Mouse (Mus musculus): ENCODE data around the gene Glt28d2. TPM values are rescaled to one million over a fixed set of nuclear protein-coding genes. Genes with fewer than 3 reads are reported as not detected.
A peak's percentile ranks its signal among the peaks of the same experiment; 100 is the strongest.

Glt28d2 gene
- total RNA-seq, 2 experiments from 2014 or later: 4.9 to 9.2 TPM

DNA sequence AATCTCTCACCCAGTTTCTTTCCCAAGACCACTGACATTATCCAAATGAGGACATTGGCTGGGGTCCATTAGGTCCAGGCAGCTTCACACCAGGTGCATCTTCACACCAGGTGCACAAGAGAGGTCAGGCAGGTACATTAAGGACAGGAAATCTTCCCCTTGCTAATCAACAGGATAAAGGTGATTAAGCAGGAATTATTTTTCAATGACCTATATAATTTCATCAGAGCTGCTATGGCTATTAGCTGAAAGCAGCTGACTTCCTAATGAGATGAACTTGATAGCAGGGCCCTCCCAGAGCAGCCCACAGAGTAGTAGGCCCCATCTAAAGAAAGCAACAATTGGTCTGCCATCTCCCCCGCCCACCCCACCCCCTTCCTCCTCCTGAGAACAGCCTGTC is 1.4 kb downstream of the Glt28d2 start:
- no peak for DNase-seq
- intact Hi-C loops (cut with DNase I; ENCODE audit: low total_unique reads): no loop called here

DNA sequence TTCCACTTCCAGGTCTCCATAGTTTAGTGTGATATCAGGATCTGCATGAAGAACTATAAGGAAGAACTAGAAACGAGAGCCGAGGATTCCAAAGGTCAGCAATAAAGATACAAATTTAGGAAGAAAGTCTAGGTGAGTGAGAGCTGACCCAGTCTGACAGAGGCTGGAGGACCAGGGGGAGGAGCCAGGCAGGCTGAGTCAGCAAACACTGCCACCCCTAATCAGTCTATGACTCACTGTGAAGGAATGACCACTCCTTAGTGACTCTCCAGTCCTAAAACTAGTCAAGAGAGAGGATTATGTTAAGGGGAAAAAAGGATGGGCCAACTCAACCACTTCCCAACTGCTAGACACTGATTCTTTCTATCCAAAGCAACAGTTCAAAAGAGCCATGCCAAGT is 6.6 kb downstream of the Glt28d2 start:
- no peak for DNase-seq
- intact Hi-C loops (cut with DNase I; ENCODE audit: low total_unique reads): no loop called here

DNA sequence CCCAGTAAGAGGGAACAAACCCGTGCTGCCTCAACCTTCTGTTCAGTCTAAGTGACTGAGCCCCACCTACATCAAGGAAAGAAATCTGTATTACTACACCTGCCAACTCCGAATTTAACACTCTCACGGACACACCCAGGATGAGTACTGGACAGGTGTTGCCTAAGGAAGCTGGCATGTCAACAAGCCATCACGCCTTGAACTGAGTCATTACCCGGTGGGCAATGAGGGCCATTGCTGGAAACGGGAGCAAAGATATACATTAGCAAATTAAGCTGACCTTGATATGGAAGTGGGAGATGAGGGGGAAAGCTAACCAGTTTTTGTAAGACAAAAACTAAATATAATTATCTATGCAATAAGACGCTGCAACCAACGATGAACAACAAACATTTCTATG is 7.2 kb downstream of the Glt28d2 start:
- DNase-seq: no peak
- intact Hi-C loops (cut with DNase I; ENCODE audit: low total_unique reads): no loop called here

DNA sequence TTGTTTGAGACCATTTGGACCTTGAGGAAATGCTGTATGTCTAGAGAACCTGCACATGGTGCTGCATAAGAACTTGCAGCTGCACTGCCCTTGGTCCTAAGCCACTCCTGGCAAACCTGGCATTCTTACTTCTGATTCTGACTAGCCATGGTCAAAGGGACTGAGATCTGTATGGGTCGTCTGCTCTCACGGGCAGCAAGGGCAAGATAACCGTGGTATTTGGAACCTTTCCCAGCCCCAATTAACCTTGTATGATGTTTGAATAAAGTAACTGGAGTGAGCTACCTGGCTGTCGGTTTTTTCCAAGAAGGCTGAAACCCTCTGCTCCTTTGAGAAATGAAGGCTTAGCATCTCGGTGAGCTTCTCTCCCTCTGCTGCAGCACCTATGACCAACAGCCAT is 8.4 kb downstream of the Glt28d2 start:
- no peak for DNase-seq
- intact Hi-C loops (cut with DNase I; ENCODE audit: low total_unique reads): no loop called here

DNA sequence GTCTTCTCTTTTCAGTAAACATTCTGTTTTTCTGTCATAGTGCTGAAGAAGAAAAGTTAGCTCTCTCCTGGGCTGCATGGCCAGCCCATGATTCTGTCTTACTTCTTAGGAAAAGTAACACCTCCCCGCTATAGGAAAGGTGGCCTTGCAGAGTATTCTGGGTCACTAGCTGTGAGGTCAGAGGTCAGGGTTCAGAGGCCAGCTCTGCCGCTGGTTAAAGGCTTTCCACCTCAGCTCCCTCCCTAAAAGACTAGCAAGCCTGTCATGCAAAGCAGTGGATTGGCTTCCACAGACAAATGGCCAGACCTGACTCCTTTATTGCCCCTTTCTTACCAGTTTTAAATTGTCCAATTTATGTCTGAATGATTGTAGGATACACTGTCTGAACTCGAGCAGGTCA is 23.3 kb downstream of the Glt28d2 start:
- intact Hi-C loops (cut with DNase I; ENCODE audit: low total_unique reads): no loop called here

DNA sequence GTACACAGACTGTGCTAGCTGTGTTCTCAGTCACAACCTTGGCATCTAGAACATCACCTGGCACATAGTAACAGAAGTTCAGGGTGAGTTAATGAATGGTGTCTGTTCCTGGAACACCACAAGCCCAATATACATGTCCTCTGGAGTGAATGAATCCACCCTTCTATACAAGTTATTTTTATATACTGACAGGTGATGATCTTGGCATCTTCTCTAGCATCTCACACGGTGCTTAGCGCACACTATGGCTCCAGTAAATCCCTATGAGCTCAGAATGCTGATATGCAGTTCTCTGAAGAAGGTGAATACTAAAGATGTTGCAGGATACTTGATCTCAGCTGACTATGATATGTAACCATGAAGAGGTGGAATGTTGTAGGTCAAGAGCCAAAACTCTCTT is 24.4 kb downstream of the Glt28d2 start:
- DNase-seq: no peak
- intact Hi-C loops (cut with DNase I; ENCODE audit: low total_unique reads): no loop called here

More for the DNA sequence above, 23.3 kb downstream of the Glt28d2 start:
- DNase-seq: no peak

DNA sequence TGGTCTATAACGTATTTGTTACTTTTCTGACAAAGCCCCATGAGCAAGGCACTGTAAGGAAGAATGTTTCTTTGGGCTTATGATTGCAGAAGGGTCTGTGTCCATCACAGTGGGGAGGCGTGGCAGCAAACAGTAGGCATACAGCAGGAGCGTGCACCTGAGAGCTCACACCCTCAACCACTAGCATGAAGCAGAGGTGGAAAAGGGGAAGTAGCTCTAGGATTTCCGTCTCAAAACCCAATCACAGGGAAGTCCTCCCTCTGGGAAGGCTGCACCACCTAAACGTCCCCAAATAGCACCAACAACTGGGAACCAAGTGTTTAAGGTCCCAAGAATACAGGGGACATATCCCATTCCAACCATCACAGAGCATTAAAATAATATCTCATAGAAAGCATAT is 26.3 kb downstream of the Glt28d2 start:
- DNase-seq: no peak
- intact Hi-C loops (cut with DNase I; ENCODE audit: low total_unique reads): no loop called here

DNA sequence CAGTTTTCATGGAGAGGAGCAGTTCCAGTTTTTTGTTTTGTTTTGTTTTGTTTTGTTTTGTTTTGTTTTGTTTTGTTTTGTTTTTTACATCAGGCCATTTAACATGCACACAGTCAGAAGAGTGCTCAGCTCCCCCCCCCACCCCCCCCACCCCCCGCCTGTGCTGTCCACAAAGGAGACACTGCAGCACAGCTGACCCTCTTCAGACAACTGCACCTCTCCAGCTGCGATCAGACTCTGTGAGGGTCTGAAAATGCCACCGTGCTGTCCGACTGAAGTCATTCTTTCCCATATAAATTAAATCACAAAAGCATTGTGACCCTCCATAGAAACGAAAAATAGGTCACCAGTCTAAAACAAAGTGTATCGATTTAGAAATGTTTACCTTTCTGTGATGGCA is 28.0 kb downstream of the Glt28d2 start:
- DNase-seq: no peak
- intact Hi-C loops (cut with DNase I; ENCODE audit: low total_unique reads): no loop called here

DNA sequence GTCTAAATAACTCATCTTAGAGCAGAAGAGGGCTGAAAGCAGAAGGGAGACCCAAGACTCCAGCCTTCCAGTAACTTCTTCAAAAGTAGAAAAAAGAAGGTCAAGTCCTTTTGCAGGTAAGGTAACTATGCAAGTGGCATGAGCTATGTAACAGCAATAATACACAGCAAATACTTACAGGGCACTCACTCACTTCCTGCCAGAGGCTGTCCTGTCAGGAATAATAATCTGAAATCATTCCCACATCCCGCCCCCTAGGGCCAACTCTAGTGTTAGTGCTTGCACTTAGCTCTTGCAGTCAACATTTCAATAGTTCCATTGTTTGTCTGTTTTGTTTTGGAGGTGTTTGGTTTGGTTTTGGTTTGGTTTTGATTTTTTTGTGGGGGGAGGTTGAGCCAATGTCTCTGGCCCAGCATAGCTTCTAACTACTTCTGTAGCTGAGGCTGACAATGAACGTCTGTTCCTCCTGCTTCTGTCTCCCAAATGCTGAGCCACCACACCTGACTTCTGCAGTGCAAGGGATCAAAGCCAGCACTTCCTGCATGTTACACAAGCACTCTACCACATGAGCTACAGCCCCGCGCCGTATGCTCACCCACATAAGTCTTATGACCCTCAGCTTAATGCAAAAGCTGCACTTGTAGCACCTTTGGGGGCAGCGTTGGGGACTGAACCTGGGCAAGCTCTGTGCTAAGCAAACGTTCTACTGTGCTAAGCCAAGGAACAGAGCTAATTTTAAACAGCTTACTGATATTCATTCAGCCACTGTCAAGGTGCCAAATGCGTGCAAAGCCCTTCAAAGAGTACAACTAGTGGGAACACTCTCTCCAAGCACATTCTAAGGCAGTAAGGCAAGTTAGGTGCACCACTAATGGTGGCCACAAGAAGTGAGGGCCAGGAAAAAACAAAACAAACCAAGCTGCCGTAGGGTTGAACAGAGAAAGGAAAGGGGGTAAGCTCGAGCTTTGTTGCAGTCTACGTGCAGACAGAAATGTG is 28.9 kb downstream of the Glt28d2 start:
- peak; percentile 40 for DNase-seq
- intact Hi-C loops (cut with DNase I; ENCODE audit: low total_unique reads): no loop called here

DNA sequence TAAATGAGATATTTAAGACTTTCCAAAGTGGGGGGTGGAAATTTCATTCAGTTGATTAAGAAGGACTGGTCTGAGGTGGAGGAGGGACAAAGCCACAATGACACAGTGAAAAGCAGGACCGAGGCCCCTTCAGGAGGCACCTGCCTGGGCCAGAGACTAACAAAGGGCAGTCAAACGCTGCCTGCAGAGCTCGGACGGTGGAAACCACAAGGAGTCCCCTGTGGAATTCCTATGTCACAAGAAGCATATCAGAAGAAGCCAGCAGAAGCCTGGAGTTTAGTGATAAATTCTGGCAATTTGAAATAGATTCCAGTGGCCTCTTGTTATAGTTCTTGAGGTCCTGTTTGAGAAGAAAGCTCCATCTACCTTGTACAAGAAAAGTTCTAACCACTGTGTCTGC is 30.2 kb downstream of the Glt28d2 start:
- DNase-seq: no peak

DNA sequence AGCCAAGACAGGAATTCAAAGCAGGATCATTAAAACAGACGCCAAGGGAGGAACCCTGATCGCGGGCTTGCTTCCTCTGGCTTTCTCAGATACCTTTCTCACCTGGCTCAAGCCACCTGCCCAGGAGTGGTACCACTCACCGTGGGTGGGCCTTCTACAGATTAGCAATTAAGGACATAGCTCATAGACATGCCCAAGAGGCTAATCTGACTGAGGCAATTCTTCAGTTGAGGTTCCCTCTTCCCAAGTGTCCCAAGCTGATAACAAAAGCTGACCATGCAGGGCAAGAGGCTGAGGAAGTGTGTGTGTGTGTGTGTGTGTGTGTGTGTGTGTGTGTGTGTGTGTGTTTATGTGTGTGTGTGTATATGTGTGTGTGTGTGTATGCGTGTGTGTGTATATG is 31.4 kb downstream of the Glt28d2 start:
- no peak for DNase-seq
- intact Hi-C loops (cut with DNase I; ENCODE audit: low total_unique reads): no loop called here

More for the DNA sequence above, 30.2 kb downstream of the Glt28d2 start:
- intact Hi-C loops (cut with DNase I; ENCODE audit: low total_unique reads): no loop called here

DNA sequence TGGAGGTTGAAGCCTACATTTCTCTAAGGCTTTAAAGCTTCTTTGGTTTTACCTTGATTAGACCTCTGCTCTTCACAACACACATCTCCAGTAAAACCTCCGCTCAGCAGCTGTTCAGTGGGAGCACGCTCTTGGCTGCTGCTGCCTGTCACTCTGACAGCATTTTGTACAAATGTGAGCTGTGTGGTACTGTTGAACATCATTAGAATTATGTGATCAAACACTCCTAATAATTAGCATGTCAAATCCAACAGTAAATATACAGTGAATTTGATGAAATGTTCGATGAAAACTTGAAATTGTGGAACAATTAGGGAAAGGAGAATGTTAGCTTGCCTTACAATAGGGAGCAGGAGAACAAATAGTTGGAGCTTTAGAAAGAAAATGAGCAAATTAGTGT is 32.3 kb downstream of the Glt28d2 start:
- intact Hi-C loops (cut with DNase I; ENCODE audit: low total_unique reads): no loop called here
- no peak for DNase-seq

DNA sequence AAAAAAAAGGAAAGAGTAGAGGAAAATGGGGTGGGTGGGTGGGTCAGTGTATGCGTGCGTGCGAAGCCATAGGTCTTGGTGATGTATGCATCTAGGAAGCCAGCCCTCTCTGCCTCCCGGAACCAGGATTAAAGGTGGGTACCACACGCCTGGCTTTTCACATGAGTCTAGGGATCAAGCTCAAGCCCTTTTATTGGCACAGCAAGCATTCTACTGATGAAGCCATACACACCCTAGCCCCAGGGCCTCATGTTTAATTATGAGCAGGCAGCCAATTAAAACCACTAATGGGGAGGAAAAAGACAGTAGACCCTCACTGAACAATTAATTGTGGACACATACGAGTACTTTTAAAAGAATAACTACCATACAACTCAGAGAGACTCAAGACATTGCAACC is 33.2 kb downstream of the Glt28d2 start:
- intact Hi-C loops (cut with DNase I; ENCODE audit: low total_unique reads): no loop called here

DNA sequence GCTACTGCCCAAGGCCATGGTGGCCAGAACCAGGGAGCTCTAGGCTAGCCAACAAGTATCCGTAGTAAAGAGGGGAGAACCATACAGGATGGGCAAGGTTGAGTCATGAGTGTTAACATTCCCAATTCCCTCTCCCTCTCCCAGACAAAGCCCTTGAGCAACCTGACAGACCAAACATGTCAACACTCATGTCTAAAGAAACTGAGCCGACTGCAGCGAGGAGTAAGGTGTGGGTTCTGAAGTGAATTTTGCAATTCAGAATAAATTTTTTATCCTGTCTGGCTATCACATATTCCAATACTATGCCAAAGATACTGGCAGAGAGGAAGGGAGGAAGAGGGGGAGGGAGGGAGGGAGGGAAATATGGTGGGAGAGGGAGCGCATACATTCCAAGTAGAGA is 33.6 kb downstream of the Glt28d2 start:
- intact Hi-C loops (cut with DNase I; ENCODE audit: low total_unique reads): no loop called here
- no peak for DNase-seq

More for the DNA sequence above, 33.2 kb downstream of the Glt28d2 start:
- DNase-seq: no peak

DNA sequence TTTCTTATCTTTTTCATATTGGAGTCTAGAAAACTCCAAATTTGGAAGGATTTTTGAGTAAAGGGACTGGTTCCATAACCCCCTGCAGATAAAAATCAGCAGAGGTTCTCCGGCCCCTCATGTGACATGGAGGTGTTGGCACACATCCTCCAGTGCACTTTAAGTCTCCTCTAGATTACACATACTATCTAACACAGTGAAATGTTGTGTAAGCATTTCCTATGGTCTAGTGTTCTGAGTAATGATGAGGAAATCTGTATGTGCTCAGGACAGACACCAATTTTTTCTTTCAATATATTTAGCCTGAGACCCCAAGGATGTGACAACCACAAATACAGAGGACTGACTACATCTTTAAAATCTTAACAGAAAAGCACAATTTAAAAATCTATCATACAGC is 37.2 kb downstream of the Glt28d2 start:
- no peak for DNase-seq
- intact Hi-C loops (cut with DNase I; ENCODE audit: low total_unique reads): no loop called here

DNA sequence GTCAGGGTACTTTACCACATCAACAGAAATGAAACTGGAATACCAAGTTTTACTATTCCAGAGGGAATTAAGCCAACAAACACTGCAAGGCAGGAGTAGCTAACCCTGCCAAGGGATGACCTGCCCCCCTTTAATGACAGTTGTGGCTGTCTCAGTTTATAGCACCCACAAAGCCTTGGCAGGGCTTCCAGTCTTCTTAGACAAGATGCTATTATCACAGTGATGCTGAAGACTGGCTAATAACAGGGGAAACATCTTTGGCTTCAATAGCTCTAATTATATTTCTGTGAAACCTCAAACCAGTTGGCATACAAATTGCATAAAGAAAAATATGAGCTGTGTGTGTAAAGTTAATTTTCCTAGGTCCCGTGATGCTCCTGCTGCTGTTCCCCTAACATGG is 41.0 kb downstream of the Glt28d2 start:
- intact Hi-C loops (cut with DNase I; ENCODE audit: low total_unique reads): no loop called here
- DNase-seq: no peak

DNA sequence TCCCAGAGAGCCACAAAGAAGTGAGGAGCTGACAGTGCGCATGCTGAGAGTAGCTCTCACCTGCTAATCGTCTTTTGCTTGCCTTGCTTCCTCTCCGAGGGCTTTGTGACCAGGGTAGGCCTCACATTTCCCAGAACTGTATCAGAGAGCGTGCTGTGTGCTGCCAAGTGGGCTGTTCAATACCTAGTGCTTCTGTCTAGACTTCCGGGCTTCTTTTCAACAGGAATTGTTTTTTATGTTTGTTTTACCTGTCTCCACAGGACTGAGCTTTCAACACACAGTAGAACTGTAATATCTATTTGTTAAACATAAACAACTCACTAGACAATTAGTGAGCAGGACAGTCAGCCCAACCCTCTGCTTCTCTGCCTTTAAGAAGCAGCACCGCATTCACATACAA is 42.0 kb downstream of the Glt28d2 start:
- intact Hi-C loops (cut with DNase I; ENCODE audit: low total_unique reads): no loop called here
- no peak for DNase-seq

DNA sequence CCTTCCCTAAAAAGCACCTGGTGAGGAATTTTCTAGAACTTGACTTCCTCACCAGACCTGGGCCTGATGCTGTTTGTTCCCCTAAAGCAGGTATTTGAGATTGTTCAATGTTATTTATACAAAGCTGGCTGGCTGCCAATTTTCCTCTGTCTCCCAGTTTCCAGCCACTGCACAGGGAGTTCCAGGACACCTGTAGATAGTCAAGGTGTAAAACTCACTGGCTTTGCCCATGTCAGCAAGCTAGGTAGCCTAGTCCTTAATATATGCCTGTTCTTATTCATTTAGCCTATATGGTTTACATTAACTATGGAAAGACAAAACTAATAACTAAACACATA is 44.5 kb downstream of the Glt28d2 start:
- no peak for DNase-seq
- intact Hi-C loops (cut with DNase I; ENCODE audit: low total_unique reads): no loop called here

DNA sequence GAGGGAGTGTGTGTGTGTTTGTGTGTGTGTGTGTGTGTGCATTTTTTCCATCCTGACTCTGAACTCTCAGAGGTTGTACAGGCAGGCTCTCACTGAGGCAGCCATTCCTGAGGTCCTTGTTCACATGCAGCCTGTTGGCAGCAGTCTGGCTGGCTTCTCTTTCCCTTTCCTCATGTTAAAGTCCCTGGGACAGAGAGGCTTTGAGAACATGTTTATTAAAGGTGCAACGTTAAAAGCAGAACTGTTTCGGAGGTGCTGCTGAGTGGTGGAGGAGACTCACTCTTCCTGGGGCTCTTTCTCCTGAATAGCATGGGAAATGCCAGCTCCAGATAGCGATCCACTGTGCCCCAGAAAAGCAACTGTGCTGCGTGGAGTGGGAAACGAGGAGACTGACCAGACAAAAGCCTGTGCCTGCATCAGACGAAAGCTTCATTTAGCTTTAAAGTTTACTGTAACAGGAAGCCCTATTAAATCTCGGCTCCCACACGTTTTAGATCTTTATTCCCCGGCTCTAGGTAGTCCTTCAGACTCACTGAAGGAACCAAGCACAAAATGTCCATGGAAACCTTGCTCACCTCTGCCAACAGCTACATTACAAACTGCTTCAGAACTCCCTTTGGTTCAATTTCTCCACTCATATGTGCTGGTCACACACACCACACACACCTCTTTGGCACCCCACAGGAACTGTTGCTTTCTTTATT is 45.0 kb downstream of the Glt28d2 start:
- no peak for DNase-seq
- intact Hi-C loops (cut with DNase I; ENCODE audit: low total_unique reads): no loop called here

DNA sequence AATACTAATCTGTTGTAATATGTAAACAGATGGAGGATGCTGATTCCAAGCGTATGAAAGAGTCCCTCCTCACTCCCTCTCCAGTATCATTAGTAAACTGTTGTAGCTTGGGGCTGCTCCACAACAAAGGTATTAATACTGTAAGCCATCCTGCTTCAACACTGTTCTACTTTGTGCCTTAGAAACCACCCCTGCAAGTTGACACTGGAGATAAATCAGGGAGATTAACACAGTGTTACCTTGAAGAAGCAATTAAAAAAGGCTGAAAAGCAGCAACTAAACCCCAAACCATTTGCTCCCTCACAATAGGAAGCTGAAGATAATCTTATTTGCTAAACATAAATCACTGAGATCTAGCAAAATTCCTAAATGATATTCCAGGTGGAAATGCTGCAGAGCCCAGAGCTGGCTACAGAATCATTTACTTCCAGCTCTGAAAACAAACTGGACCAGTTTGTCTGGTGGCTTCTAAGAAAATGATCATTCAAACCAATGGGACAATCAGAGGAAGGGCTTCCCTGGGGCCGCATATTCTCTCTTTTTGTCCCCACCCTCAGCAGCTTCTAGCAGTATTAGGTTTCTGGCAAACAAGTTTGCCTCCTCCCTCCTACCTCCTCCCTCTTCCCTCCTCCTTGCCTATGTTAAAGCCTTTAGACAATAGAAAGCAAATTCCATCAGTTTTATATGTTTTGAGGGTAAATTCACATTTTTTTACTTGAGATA is 45.7 kb downstream of the Glt28d2 start:
- no peak for DNase-seq
- intact Hi-C loops (cut with DNase I; ENCODE audit: low total_unique reads): no loop called here

Data from gastrocnemius, postnatal 14 days (tissue).